Mouse (Mus musculus): ENCODE results near the gene Dgkg. TPM values are rescaled to one million over a fixed set of nuclear protein-coding genes. Genes with fewer than 3 reads are reported as not detected.

Gene Dgkg
- polyA plus RNA-seq, 1 experiment from 2014 or later, result 0.76 TPM

DNA sequence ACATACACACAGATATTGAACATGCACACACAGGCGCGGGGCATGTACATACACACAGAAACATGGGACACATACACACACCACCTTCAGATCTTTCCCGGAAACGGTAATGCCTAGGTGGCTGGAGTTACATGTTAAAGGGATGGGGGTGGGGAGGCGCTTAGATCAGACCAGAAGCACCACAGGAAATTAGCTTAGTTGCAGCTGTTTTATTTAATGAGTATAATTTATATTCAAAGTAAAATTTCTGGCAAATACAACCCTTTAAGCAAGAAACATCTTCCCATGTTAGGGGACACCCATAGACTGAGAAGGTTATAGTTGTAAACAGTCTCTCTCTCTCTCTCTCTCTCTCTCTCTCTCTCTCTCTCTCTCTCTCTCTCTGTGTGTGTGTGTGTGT lies 1.8 kb downstream of the Dgkg start:
- Histone ChIP-seq H3K27ac (replicated peaks; ENCODE audit: low read depth, low read length) (no peak overlapping the region), H3K4me3 (replicated peaks; ENCODE audit: low read depth, low read length) (no peak overlapping the region), H3K9me3 (ENCODE audit: control insufficient read depth, low read length) (no peaks in the 10 kb centered on the region), H3K4me2 (ENCODE audit: low read length) (no peak overlapping the region), H3K9ac (replicated peaks; ENCODE audit: low read length) (no peak overlapping the region), H3K36me3 (ENCODE audit: control insufficient read depth, insufficient read depth, low read length) (no peaks in the 10 kb centered on the region), H3K4me1 (ENCODE audit: control insufficient read depth, insufficient read depth, low read length) (0 out of 2 replicates have a peak, but pooled peaks cover 9% of the 10 kb centered on the region), H3K27me3 (ENCODE audit: control insufficient read depth, insufficient read depth, low read length) (peaks cover 35% of the 10 kb centered on the region)
- ATAC-seq (ENCODE audit: low FRiP score, low TSS enrichment) (no peak), DNase-seq (no peak)
- WGBS, result 75% methylated on average over 5 of the region's 5 CpGs

DNA sequence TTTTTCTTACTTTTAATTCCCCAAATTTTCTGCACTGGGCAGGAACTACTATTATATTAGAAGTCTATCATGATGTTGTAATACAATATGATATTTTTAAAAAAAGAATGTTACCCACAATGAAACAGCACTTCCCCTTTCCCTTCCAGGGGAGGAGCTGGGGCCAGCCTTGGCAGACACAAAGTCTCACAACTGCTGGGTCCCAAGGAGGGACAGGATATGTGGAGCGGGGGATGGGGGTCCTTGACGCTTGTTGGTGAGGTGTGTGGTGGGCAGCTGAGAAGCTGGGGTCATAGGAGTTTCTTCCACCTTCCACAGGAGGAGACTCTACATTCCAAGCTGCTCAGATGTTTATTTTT lies 2.6 kb downstream of the Dgkg start:
- no peaks in the 10 kb centered on the region for H3K9me3 ChIP-seq (ENCODE audit: control insufficient read depth, low read length)
- WGBS, result 70% methylated on average over 2 of the region's 2 CpGs
- DNase-seq, result no peak
- no peak overlapping the region for H3K4me3 ChIP-seq (replicated peaks; ENCODE audit: low read depth, low read length)
- peaks cover 35% of the 10 kb centered on the region for H3K27me3 ChIP-seq (ENCODE audit: control insufficient read depth, insufficient read depth, low read length)
- H3K4me1 ChIP-seq (ENCODE audit: control insufficient read depth, insufficient read depth, low read length), result 0 out of 2 replicates have a peak, but pooled peaks cover 9% of the 10 kb centered on the region
- no peak for ATAC-seq (ENCODE audit: low FRiP score, low TSS enrichment)
- H3K9ac ChIP-seq (replicated peaks; ENCODE audit: low read length), result no peak overlapping the region
- no peak overlapping the region for H3K4me2 ChIP-seq (ENCODE audit: low read length)
- H3K36me3 ChIP-seq (ENCODE audit: control insufficient read depth, insufficient read depth, low read length), result no peaks in the 10 kb centered on the region
- no peak overlapping the region for H3K27ac ChIP-seq (replicated peaks; ENCODE audit: low read depth, low read length)

DNA sequence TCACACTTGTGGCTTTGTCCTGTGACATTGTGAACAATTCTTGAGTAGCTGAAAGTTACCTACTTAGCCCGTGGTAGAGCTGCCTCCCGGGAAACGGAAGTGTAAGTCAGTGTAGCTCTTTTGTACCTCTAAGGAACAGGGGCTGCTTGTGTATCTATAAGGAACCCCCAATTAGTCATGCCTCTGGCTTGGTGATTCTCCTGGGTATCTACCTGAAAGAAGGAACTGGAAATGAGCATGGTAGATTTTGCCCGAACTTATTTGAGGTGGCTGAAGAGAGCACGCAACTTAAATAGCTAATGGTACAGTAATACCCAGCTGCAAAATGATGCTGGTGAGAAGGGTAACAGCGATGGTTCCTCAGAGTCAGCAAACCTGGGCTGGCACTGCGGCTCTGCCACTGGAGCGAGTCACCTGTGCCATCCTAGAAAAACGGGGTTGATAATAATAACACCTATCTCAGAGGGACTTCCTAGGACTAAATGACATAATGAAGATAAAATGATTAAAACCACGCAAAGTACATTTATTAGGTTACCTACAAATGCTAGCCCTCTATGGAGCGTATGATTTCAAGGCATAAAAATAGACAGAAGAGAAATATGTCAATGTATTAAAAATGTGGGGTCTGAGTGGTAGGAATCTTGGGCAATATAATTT lies 3.1 kb downstream of the Dgkg start:
- WGBS, result 88% methylated on average over 11 of the region's 11 CpGs

DNA sequence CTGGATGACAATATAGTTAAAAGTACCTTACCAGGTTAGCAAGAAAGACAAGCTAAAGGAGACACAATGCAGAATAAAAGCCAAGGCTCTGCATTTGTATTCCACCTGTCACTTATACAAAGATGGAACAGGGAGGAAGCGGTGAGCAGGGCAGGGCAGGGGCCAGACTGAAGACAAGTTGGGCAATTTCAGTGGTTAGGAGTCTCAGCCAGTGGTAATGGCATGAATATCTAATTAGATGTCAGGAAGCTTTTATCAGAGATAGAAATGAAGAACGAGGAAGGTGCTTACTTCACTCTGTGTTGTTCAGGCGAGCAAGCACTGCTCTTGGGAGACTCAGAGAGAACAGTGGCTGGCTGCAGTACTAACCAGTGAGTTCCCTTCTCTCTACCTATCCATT lies 5.8 kb downstream of the Dgkg start:
- H3K4me2 ChIP-seq (ENCODE audit: low read length), result no peak overlapping the region
- WGBS, result 71% methylated on average over 3 of the region's 3 CpGs
- no peaks in the 10 kb centered on the region for H3K36me3 ChIP-seq (ENCODE audit: control insufficient read depth, insufficient read depth, low read length)
- H3K27ac ChIP-seq (replicated peaks; ENCODE audit: low read depth, low read length), result no peak overlapping the region
- peaks cover 16% of the 10 kb centered on the region for H3K27me3 ChIP-seq (ENCODE audit: control insufficient read depth, insufficient read depth, low read length)
- DNase-seq (no peak), ATAC-seq (ENCODE audit: low FRiP score, low TSS enrichment) (no peak)
- 0 out of 2 replicates have a peak, but pooled peaks cover 5% of the 10 kb centered on the region for H3K4me1 ChIP-seq (ENCODE audit: control insufficient read depth, insufficient read depth, low read length)
- H3K9me3 ChIP-seq (ENCODE audit: control insufficient read depth, low read length), result no peaks in the 10 kb centered on the region
- H3K4me3 ChIP-seq (replicated peaks; ENCODE audit: low read depth, low read length), result no peak overlapping the region
- no peak overlapping the region for H3K9ac ChIP-seq (replicated peaks; ENCODE audit: low read length)

More for the DNA sequence above, 3.1 kb downstream of the Dgkg start:
- H3K4me1 ChIP-seq (ENCODE audit: control insufficient read depth, insufficient read depth, low read length), result 0 out of 2 replicates have a peak, but pooled peaks cover 9% of the 10 kb centered on the region
- no peak overlapping the region for H3K27ac ChIP-seq (replicated peaks; ENCODE audit: low read depth, low read length)
- peaks cover 35% of the 10 kb centered on the region for H3K27me3 ChIP-seq (ENCODE audit: control insufficient read depth, insufficient read depth, low read length)
- no peak overlapping the region for H3K4me2 ChIP-seq (ENCODE audit: low read length)
- DNase-seq (no peak), ATAC-seq (ENCODE audit: low FRiP score, low TSS enrichment) (no peak)
- no peak overlapping the region for H3K4me3 ChIP-seq (replicated peaks; ENCODE audit: low read depth, low read length)
- no peak overlapping the region for H3K9ac ChIP-seq (replicated peaks; ENCODE audit: low read length)
- no peaks in the 10 kb centered on the region for H3K36me3 ChIP-seq (ENCODE audit: control insufficient read depth, insufficient read depth, low read length)
- H3K9me3 ChIP-seq (ENCODE audit: control insufficient read depth, low read length), result no peaks in the 10 kb centered on the region

DNA sequence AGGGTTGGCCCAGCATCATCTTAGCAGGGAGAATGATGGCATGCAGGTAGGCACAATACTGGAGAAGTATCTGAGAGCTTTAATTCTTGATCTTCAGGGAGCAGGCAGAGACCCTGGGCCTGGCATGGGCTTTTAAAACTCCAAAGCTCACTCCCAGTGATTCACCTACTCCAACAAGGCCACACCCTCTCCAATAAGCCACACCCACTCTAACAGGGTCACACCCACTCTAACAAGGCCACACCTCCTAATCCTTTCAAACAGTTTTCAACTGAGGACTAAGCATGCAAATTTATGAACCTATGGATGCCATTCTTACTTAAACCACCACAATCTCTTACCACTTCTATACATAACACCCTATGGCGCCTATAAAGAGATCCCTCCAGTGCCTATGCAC lies 11.8 kb downstream of the Dgkg start:
- H3K4me3 ChIP-seq (replicated peaks; ENCODE audit: low read depth, low read length), result no peak overlapping the region
- H3K27ac ChIP-seq (replicated peaks; ENCODE audit: low read depth, low read length), result no peak overlapping the region
- WGBS, result 89% methylated on average over 1 of the region's 1 CpGs
- no peaks in the 10 kb centered on the region for H3K4me1 ChIP-seq (ENCODE audit: control insufficient read depth, insufficient read depth, low read length)
- no peak for DNase-seq
- no peaks in the 10 kb centered on the region for H3K9me3 ChIP-seq (ENCODE audit: control insufficient read depth, low read length)
- H3K27me3 ChIP-seq (ENCODE audit: control insufficient read depth, insufficient read depth, low read length), result no peaks in the 10 kb centered on the region
- no peaks in the 10 kb centered on the region for H3K36me3 ChIP-seq (ENCODE audit: control insufficient read depth, insufficient read depth, low read length)
- no peak for ATAC-seq (ENCODE audit: low FRiP score, low TSS enrichment)
- H3K4me2 ChIP-seq (ENCODE audit: low read length), result no peak overlapping the region
- no peak overlapping the region for H3K9ac ChIP-seq (replicated peaks; ENCODE audit: low read length)

DNA sequence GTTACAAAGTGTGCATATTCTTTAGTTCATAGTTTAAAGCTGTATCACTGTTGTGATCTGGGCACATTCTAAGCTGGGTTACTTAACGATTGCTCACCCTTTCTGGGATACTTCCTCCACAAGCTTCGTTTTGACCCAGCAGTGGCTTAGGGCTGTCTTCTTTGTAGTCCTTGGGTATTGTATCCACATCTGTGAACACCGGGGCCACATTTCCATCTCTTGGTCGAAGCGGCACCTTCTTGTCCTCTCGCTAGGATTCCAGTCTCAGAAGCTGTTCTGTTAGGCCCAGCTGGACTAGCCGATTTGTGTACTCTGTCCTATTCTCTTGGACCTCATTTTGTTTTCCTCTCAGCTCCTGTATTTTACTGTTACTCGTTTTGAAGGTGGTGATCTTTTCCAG lies 13.6 kb downstream of the Dgkg start:
- no peaks in the 10 kb centered on the region for H3K4me1 ChIP-seq (ENCODE audit: control insufficient read depth, insufficient read depth, low read length)
- DNase-seq, result no peak
- no peaks in the 10 kb centered on the region for H3K27me3 ChIP-seq (ENCODE audit: control insufficient read depth, insufficient read depth, low read length)
- H3K27ac ChIP-seq (replicated peaks; ENCODE audit: low read depth, low read length), result no peak overlapping the region
- 75% methylated on average over 8 of the region's 8 CpGs for WGBS
- ATAC-seq (ENCODE audit: low FRiP score, low TSS enrichment), result no peak
- no peak overlapping the region for H3K9ac ChIP-seq (replicated peaks; ENCODE audit: low read length)
- H3K4me2 ChIP-seq (ENCODE audit: low read length), result no peak overlapping the region
- H3K9me3 ChIP-seq (ENCODE audit: control insufficient read depth, low read length), result no peaks in the 10 kb centered on the region
- no peak overlapping the region for H3K4me3 ChIP-seq (replicated peaks; ENCODE audit: low read depth, low read length)
- H3K36me3 ChIP-seq (ENCODE audit: control insufficient read depth, insufficient read depth, low read length), result no peaks in the 10 kb centered on the region

DNA sequence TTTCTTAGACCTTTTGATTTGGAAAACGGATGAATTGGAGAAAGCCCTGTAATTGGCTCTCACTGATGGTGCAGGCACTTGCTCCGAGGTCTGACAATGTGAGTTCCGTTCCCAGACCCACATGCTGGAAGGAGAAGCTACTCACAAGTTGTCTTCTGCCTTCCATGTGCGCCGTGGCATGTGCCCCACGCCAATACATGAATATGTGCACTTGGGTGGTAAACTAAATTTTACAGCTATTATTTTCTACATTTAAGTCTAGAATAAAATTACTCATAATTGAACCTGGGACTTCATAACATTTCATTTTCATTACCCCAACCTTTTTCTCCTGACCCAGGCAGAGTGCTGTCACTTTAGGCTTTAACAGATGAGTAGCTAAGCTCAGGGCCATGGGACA lies 14.1 kb downstream of the Dgkg start:
- WGBS, result 84% methylated on average over 6 of the region's 6 CpGs

DNA sequence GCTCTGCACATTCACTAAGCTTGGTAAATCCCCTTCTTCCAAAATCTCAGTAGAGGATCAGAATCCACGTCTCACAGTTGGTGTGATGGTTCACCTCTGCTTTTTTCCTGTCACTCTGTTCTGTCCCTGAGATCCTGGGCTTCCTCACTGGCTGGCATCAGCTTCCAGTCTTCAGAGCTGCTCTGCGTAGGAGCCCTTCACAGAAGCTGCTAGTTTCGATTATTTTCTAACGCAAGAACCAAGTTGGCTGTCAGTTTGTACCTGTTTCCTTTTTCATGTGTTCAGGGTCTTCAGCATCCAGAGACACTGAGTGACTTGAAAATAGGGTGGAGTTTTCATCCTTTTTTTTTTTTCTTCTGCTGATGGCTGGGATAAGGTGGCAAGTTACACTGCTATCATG lies 15.0 kb downstream of the Dgkg start:
- DNase-seq (no peak), ATAC-seq (ENCODE audit: low FRiP score, low TSS enrichment) (no peak)
- Histone ChIP-seq H3K9ac (replicated peaks; ENCODE audit: low read length) (no peak overlapping the region), H3K4me3 (replicated peaks; ENCODE audit: low read depth, low read length) (no peak overlapping the region), H3K9me3 (ENCODE audit: control insufficient read depth, low read length) (no peaks in the 10 kb centered on the region), H3K4me2 (ENCODE audit: low read length) (no peak overlapping the region), H3K27ac (replicated peaks; ENCODE audit: low read depth, low read length) (no peak overlapping the region), H3K36me3 (ENCODE audit: control insufficient read depth, insufficient read depth, low read length) (no peaks in the 10 kb centered on the region), H3K27me3 (ENCODE audit: control insufficient read depth, insufficient read depth, low read length) (no peaks in the 10 kb centered on the region), H3K4me1 (ENCODE audit: control insufficient read depth, insufficient read depth, low read length) (no peaks in the 10 kb centered on the region)
- 77% methylated on average over 4 of the region's 4 CpGs for WGBS

More for the DNA sequence above, 14.1 kb downstream of the Dgkg start:
- Histone ChIP-seq H3K27ac (replicated peaks; ENCODE audit: low read depth, low read length) (no peak overlapping the region), H3K4me2 (ENCODE audit: low read length) (no peak overlapping the region), H3K9me3 (ENCODE audit: control insufficient read depth, low read length) (no peaks in the 10 kb centered on the region), H3K9ac (replicated peaks; ENCODE audit: low read length) (no peak overlapping the region), H3K27me3 (ENCODE audit: control insufficient read depth, insufficient read depth, low read length) (no peaks in the 10 kb centered on the region), H3K4me1 (ENCODE audit: control insufficient read depth, insufficient read depth, low read length) (no peaks in the 10 kb centered on the region), H3K4me3 (replicated peaks; ENCODE audit: low read depth, low read length) (no peak overlapping the region), H3K36me3 (ENCODE audit: control insufficient read depth, insufficient read depth, low read length) (no peaks in the 10 kb centered on the region)
- no peak for ATAC-seq (ENCODE audit: low FRiP score, low TSS enrichment)
- DNase-seq, result no peak

DNA sequence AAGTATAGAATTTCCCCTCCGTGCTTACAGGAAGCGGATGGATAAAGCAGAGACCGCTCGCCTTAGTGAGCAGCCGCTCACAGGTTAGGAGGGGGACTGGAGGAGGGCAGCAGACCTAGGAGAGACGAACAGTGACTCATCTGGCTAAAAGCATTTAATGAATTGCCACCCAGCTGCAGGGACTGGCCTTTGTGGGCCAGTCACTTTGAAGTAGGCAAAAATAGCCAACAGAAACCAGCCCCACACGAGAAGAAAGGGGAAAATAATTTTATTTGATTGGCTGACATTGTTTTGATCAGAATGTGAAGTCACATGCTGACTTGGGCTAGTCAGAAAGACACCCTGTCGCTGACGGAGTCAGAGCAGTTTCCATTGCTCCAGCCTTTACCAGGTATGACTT lies 15.4 kb downstream of the Dgkg start:
- DNase-seq (no peak), ATAC-seq (ENCODE audit: low FRiP score, low TSS enrichment) (no peak)
- Histone ChIP-seq H3K9ac (replicated peaks; ENCODE audit: low read length) (no peak overlapping the region), H3K4me2 (ENCODE audit: low read length) (no peak overlapping the region), H3K36me3 (ENCODE audit: control insufficient read depth, insufficient read depth, low read length) (no peaks in the 10 kb centered on the region), H3K27me3 (ENCODE audit: control insufficient read depth, insufficient read depth, low read length) (no peaks in the 10 kb centered on the region), H3K27ac (replicated peaks; ENCODE audit: low read depth, low read length) (no peak overlapping the region), H3K9me3 (ENCODE audit: control insufficient read depth, low read length) (no peaks in the 10 kb centered on the region), H3K4me3 (replicated peaks; ENCODE audit: low read depth, low read length) (no peak overlapping the region), H3K4me1 (ENCODE audit: control insufficient read depth, insufficient read depth, low read length) (no peaks in the 10 kb centered on the region)
- 38% methylated on average over 9 of the region's 9 CpGs for WGBS
